Mouse (Mus musculus): Measurements from ENCODE around the gene Olfr102.

DNA sequence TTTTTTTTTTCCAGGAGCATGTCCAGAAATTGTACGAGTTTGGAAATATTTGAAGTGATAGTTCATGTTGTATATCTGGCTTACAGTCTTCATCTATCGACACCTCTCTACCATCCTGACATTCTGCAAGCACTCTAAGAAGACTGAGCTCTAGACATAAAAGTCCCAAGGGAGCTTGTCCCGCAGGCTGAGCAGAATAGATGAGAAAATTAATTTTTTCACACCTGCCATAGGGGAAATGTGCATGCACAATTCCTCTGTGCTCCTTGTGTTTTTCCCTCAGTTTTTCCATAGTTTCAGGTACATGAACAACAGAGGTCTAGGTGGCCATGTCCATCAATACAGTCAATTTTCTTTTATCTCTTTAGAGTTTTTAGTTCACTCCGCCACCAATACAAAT, 12.6 kb downstream of the Olfr102 start, which contains the start of gene Olfr101:
- TF ChIP-seq GATA1 (IDR thresholded peaks at IDR 0.05; ENCODE audit: low read length) (no peak), TAL1 (IDR thresholded peaks at IDR 0.05; ENCODE audit: low read length) (no peak)
